Mouse (Mus musculus) neural tube, embryonic 10.5 days (tissue): ENCODE results near the gene Pithd1.
"Not testable (repeated sequence)": the region's sequence is repeated elsewhere in the genome, so short reads cannot be mapped to it uniquely, and the experiment has no call there.

Experiments
- DNase-seq: peaks from one replicate; pipeline ENCODE4 v3.0.0-alpha.2; 2017; ENCODE audit warnings: low spot score; ENCODE audit errors: extremely low spot score

Gene Pithd1

DNA sequence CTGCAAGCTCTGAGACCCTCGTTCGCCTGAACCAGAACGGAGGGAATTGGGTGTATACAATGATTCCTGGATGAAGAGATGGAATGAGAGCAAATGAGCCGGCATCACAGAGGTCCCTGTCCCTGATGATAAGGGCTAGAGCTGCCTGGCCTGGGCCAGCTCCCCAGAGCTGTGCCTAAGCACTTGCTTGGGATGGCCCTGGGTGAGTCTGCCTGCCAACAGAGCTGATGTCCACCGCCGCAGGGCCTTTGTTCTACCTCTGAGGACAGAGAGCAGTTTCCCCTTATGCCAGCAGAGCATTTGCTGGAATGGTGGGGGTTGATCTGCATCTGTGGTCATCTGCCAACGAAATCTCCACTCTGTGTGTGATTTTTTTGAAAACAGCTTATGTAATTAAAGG lies 24.9 kb downstream of the Pithd1 start:
- DNase-seq, result no peak

DNA sequence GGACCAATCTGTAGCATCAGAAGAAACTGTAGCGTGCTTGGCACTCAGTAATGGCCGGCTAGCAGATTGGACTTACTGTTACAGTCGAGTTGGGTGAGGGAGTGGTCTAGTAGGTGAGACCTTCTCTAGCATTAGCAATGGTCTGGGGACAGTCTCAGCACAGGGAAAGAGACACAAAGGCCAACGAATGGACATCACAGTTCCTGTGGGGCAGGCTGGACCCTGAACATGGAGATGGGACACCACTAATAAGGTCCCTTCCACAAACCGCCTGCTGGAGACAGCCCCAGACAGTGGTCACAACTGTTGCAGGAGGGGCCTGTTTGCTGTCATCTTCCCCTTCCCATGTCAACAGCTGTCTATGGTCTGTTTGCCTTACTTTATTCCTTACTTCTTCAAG lies 25.4 kb downstream of the Pithd1 start:
- no peak for DNase-seq

DNA sequence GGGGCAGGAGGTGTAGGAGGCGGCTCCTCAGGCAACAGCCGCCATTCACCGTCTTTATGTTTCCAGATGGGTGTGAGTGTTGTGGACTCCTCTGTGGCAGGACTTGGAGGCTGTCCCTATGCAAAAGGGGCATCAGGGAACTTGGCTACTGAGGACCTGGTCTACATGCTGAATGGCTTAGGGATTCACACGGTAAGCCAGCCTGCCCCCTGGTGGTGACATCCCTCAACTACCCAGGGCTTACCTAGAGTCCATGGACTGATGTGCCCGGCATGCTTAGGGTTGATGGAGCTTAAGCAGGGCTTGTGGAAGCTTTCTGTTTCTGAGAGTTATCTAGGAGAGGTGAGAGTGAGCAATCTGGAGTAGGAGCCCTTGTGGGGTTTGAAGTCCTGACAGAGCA lies 26.3 kb downstream of the Pithd1 start:
- DNase-seq, result peak; percentile 84

DNA sequence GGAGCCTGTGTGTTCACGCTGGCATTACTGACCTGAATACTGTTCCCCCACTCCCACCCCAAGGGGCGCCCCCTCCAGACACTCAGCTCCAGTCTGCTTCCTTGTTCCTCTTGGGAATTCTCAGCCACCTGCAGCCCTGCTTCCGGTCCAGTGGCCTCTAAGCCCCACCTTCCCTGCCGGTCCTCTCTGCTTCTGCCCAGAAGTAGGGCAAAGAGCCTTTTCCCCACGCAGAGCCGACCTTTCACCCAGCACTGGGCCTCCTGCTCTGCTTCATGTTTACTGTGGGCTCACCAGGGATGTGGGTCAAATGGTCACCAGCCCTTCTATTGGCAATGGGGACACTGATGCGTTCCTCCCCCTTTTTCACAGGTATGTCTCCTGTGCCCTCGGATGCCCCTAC lies 28.7 kb downstream of the Pithd1 start:
- no peak for DNase-seq

DNA sequence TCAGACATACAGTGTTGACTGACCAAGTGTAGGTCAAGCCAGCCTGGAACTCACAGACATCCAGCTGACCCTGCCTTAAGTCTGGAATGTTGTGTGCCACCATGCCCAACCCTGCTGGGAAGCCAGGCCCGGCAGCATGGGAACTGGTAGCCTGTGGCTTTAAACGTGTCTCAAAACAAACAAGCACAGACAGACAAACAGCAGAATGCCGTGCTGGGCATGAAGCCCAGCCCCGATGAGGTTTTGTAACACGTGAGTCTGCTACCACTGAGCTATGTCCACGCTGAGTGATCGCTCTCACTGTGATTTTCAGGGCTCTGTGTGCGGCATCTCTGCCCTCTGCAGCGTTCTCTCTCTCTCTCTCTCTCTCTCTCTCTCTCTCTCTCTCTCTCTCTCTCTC lies 31.2 kb downstream of the Pithd1 start:
- no peak for DNase-seq

DNA sequence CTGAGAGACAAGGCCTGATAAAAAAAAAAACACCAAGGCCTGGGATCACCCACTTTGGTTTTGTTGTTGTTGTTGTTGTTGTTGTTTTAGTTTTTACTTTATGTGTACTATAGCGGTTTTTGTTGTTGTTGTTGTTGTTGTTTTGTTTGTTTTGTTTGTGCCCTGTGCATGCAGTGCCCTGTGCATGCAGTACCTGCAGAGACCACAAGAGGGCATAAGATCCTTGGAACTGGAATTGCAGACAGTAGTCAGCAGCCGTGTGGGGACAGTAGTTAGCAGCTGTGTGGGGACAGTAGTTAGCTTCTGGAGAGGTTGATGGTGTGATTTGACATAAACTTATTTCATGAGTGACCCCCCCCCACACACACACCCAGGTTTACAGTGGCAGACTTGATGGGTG lies 32.8 kb downstream of the Pithd1 start:
- peak; percentile 83 for DNase-seq

DNA sequence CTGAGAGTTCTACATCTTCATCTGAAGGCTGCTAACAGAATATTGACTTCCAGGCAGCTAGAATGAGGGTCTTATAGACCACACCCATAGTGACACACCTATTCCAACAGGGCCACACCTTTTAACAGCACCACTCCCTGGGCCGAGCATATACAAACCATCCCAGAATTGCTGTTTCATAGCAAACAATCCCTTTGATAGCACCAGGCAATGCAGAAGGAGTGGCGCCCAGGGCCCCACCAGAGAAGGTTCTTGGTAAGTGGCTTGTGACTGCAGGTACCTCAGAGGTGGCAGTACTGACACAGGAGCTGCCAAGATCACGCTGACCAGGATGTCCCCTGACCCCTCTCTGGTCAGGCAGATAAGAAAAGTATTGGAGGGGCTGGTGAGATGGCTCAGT lies 33.9 kb downstream of the Pithd1 start:
- no peak for DNase-seq

DNA sequence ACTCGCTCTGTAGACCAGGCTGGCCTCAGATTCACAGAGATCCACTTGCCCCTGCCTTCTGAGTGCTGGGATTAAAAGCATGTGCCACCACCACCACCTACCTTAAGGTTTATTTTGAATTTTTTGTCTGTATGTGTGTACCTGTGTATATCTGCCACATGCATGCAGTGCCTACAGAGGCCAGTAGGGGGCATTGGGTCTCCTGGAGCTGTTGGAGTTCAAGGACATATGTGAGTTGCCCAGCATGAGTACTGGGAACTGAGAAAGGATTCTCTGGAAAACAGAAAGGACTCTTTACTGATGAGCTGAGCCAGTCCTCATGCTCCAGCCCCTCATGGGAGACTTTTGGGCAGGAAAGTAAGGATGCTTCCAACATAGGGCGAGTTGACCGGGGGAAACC lies 35.6 kb downstream of the Pithd1 start:
- DNase-seq, result no peak

DNA sequence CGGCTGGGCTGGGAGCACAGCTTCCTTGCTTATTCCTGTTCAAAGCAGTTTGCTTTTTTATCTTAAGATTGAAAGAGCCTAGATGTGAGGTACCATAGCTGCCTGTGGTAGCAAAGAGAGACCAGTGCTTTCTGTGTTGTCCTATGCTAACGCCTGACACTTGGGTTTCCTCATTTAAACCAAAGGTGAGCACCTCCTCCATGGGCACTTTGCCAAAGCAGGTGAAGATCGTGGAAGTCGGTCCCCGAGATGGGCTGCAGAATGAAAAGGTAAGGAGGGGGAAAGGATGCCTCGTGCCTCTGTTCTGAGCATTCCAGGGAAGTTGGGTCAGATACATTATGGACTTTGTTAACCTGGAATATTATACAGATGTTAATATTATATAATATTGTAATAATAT lies 36.7 kb downstream of the Pithd1 start:
- DNase-seq, result no peak

DNA sequence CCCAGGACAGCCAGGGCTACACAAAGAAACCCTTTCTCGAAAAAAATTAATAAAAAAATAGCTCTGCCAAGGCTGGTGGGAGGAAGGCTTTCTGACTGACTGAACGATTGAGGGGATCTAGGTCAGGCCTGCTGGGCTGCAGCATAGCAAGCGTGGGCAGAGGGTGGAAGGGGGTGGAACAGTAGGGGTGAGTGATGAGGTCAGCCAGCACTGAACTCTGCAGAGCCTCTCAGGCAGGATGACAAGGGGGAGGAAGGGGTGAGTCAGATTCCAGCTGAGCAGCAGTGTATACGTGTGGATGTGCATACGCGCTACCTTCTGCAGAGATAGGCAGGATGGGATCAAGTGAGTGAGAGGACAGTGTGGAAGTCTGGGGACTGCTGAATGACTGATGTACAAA lies 37.2 kb downstream of the Pithd1 start:
- no peak for DNase-seq

DNA sequence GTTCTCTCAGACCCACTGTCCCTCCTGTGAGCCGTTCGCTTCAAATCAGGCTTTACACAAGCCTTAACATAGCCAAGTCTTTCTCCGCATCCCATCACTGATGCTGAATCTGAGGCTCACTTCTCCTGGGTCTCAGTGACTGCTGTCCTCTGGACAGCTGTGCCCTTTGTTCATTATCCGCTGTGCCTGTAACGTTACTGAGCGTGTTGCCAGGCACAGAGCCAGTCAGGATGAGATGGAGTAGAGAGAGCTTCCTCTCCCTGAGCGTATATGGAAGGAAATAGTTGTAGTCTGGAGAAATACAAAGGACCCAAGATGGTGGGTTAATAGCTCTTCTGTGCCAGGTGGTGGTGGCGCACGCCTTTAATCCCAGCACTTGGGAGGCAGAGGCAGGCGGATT lies 37.6 kb downstream of the Pithd1 start:
- DNase-seq, result no peak

DNA sequence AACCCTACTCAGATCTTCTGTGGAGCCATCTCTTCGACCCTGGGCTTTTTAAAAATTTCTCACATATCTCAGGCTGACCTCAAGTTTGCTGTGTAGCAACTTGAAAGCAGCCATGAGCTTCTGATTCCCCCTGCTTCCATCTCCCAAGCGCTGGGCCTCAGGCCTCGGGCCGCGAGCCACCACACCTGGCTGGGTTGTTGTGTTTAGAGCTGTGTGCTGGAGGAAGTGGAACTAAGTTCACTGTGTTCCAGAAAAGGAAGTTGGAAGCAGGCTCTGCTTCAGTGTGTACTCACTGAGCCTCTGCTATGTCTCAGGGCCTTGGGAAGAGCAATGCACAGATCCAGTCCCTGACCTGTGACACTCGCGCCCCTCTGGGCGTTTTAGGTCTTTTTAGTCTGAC lies 38.9 kb downstream of the Pithd1 start:
- DNase-seq, result no peak

DNA sequence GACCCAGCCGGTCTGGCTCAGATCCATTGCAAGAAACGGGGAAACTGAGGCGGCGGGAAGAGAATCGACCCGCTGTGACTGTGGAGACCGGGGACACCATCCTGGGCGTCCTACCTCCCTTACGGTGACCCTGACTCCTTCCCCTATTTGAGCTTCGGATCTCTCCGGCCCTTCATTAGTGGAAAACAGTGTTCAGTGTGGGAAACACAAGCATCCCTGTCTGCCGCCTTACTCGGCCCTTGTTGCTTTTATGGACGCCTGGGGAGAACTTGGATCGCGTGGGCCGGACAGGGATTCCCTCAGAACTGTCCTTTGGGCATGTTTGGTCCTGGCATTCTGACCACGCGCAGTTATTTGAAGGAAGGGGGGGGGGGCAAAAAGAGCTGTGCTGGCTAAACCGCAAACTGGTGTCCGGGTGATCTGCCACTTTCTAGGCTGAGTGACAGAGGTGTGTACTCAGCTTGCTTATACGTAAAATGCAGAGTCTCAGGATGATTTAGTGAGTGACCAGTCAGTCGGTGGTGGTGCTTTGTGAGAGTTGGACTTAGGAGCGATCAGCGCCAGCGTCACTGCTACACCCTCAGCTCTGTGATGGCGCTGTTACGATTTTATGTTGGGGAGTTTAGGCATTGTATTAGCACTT lies 40.3 kb downstream of the Pithd1 start:
- DNase-seq, result peak; percentile 33

DNA sequence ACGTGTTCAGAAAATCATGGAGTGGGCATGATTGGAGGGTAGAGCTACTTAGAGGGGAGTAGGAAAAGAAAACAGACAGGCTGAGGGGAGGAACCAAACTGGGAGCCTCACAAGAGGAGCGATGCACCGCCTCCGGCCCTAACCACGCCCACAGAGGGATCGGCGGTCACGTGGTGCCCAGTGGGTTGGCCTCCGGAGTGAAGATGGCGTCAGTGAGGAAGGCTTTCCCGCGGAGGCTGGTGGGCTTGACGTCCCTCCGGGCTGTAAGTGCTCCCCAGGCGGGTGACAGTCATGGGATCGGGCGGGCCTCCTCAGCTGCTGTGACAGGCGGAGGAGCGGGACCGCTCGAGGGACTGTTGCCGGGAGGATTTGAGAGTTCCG lies 40.8 kb downstream of the Pithd1 start, which contains the start of gene Hmgcl:
Gene Hmgcl, plus strand, starts transcription at position 171 of the 381 bp plus-strand sequence.
- DNase-seq, result peak; percentile 91

DNA sequence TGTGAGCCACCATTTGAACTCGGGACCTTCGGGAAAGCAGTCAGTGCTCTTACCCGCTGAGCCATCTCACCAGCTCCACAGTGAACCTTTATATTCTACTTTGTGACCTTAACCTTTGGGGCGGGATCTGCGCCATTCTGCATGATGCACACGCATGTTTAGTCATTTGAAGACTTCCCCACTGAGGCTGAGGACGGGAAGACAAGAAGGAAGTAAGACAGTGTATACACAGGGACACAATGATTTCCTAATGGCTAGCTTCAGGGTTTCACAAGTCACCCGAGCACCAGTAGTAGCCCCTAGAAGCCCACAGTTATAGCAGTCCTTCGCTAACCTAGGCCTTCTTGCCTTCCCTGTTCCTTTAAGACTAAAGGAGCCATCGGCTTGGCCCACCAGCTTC lies 41.4 kb downstream of the Pithd1 start:
- DNase-seq, result no peak

DNA sequence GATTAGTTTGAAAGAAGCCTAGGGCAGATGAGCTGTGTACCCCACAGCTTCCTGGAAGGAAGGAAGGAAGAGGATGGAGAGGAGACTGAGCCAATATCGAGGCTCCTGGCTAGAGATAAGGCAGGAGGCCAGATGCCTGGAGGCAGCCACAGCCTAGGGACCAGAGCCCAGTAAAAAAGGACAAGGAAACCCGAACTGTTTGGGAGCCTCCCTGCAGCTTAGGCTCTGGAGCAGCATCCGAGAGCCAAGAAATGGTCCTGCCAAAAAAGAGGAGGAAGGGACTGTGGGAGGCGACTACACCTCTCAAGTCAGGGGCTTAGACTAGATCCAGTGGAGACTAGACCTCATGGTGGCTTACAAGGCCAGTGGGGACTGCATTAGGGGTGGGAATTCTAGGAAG lies 43.7 kb downstream of the Pithd1 start:
- DNase-seq, result no peak

DNA sequence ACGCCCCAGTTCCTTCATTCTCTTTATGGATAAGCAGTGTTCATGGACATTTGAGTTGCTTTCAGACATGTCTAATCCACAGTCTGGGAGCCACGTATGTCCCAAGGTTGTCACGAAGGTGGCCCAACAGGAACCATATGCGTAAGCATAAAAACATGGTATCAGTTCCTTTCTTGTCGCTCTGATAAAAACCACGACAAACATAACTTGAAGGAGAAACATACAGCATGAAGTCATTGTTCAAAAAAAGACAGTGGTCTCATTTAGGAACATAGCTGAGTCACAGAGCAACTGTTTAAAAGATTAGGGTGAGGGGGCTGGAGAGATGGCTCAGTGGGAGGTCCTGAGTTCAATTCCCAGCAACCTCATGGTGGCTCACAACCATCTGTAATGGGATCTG lies 44.9 kb downstream of the Pithd1 start:
- DNase-seq, result no peak

DNA sequence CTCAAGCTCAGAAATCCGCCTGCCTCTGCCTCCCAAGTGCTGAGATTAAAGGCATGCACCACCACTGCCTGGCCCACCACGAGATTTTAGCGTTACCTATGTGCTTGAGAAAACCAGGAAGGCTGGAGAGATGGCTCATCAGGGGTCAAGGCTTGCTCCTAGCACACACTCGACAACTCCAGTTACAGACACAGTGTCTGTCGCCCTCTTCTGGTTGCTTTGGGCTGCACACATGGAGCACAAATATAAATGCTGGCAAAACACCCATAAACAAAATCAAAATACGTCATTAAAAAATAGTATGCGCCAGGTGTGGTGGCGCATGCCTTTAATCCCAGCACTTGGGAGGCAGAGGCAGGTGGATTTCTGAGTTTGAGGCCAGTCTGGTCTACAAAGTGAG lies 46.0 kb downstream of the Pithd1 start:
- not testable (repeated sequence) for DNase-seq

DNA sequence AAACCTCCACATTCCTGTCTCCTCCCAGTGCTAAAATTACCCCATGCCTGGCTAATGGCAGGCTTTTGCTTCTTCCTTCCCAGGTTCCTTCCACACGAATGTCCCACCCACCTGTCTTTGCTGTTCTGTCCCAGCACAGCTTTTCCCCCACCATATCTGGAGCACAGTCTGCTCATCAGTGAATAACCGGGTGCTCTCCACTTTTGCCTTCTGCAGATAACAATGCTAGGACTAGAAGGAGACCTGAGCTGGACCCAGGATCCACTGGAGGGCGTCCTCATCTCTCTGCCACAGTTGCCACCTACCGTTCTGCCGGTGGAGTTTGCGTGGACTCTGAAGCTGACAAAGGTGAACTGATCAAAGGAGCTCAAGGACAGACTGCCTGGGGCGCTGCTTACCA lies 48.2 kb downstream of the Pithd1 start:
- no peak for DNase-seq

DNA sequence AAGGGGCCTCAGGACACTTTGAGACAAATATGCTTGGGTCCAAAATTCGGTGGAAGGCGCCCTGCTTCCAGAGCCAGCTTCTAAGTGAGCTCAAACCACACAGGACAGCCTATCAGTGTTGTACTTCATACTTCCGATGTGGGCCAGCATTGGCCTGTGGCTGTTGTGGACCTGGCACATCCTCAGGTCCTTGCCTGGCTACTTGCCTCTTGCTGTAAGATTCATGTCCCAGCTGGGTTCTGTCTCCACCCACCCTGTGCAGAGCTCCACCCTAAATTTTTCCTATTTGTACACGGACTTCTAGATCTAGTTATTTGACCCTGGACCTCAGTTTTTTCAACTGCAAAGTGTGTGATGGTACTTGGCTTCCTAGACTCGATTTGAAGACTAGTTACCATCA lies 51.6 kb downstream of the Pithd1 start:
- DNase-seq, result no peak

DNA sequence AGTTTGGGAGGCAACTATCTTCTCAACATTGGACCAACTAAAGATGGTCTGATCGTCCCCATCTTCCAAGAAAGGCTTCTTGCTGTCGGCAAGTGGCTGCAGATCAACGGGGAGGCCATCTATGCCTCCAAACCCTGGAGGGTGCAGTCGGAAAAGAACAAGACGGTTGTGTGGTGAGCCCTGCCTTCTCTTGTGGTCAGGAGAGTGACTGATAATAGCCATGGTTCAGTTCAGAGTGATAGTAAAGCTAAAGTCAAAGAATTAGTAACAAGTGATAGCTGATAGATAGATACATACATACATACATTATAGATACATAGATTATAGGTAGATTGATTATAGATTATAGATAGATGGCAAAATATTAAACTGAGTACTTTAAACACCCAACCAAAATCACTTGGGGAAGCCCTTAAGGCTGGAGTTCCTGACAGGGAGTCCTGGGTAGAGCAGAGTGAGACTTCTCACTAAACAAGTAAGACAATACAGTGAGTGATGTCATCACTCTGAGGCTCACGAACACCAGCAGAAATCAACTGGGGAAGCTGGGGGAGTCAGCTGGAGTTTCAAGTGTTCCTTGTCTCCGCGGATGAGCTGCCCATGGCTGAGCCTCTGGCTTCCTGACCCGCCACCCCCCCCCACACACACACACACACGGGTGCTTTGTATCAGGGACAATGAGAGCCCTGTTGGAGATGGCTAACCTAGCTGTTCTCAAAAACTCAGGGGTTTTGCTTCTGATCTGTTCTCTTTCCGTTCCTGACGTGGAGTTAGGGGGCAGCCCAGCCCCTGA lies 52.2 kb downstream of the Pithd1 start:
- DNase-seq, result no peak

DNA sequence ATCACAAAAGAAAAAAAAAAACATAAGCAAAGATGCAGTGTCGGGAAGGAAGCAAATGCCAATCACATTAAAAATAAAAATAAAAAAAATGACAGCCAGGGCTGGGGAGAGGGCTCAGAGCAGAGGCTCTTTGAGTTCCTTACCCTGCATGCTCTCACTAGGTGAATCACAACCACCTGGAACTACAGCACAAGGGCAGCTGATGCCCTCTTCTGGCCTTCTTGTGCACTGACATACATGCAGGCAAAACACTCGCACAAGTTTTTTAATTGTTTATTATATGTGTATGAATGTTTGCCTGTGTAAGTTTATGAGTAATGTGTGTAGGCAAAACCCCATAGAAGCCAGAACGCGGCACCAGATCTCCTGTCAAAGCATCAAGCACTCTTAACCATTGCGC lies 55.2 kb downstream of the Pithd1 start:
- no peak for DNase-seq

DNA sequence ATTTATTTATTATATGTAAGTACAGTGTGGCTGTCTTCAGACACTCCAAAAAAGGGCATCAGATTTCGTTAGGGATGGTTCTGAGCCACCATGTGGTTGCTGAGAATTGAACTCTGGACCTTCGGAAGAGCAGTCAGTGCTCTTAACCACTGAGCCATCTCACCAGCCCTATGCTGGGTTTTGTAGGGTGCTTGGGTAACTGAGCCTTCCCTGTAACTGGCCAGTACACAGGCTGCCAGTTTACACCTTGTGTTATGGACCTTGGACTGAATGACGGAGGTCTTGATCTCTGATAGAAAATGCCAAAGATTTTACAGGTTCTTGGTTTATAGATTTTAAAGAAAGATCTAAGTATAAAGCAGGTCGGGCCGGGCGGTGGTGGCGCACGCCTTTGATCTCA lies 56.8 kb downstream of the Pithd1 start:
- no peak for DNase-seq
